Mouse (Mus musculus) embryonic fibroblast, embryonic 13.5 days (primary cell): ENCODE data around the gene Gramd1b.

ENCODE experiments used
- CTCF ChIP-seq: IDR thresholded peaks from 2 replicates; pipeline ENCODE4 v1.5.1; 2011; ENCODE audit warnings: mild to moderate bottlenecking, control low read depth, low read length, moderate library complexity, borderline replicate concordance; ENCODE audit not compliant: insufficient read depth
- POLR2A ChIP-seq: IDR thresholded peaks from 2 replicates; pipeline ENCODE4 v1.6.1; 2011; ENCODE audit warnings: low read depth, mild to moderate bottlenecking, control low read depth, low read length, moderate library complexity

DNA sequence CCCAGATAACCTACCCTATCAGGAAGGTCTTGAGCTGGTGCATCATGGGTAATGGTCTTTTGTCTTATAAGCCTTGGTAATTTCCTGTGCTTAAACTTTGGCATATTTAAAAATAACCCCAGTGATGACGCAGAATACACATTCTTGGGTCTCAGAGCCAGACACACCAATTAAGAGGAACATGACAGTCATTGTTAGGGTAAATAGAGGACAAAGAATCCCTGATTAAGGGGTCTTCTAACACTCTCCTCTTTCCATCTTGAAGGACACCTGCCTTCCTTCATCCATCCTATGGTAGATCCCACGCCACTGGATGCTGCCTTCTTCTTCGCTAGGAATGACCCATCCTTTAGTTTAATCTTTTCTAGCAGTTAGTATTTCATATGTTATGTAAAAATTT, 208.8 kb downstream of the Gramd1b start:
- TF ChIP-seq CTCF, result no peak
- TF ChIP-seq POLR2A, result no peak
